Mouse (Mus musculus) thymus, adult 2 months (tissue): Measurements from ENCODE around the gene Fam189b. TPM values are rescaled to one million over a fixed set of nuclear protein-coding genes. Genes with fewer than 3 reads are reported as not detected.
A peak's percentile ranks its signal among the peaks of the same experiment; 100 is the strongest.
"Not testable (repeated sequence)": the region's sequence is repeated elsewhere in the genome, so short reads cannot be mapped to it uniquely, and the experiment has no call there.

ENCODE experiments used
- DNase-seq: peaks from one replicate; pipeline ENCODE4 v3.0.0; 2021
- H3K27ac ChIP-seq: fragments of 200-500 bp; 2 replicates; pipeline ENCODE4 v1.5.1; 2012; ENCODE audit warnings: low read length, control low read depth; ENCODE audit not compliant: control insufficient read depth, insufficient read depth
- H3K27me3 ChIP-seq: fragments of 200-500 bp; 2 replicates; pipeline ENCODE4 v1.6.1; 2012; ENCODE audit warnings: mild to moderate bottlenecking, low read length, moderate library complexity, mixed read lengths; ENCODE audit not compliant: control insufficient read depth, insufficient read depth
- H3K36me3 ChIP-seq: fragments of 200-500 bp; 2 replicates; pipeline ENCODE4 v1.6.1; 2012; ENCODE audit warnings: mild to moderate bottlenecking, low read length, moderate library complexity; ENCODE audit not compliant: control insufficient read depth, insufficient read depth
- H3K4me1 ChIP-seq: fragments of 200-500 bp; replicated peaks from 2 replicates; pipeline ENCODE4 v1.6.1; 2012; ENCODE audit warnings: low read length; ENCODE audit not compliant: control insufficient read depth, insufficient read depth
- H3K4me3 ChIP-seq: fragments of 200-500 bp; 2 replicates; pipeline ENCODE4 v1.5.1; 2012; ENCODE audit warnings: mild to moderate bottlenecking, low read length, control low read depth, moderate library complexity; ENCODE audit not compliant: control insufficient read depth, insufficient read depth
- CTCF ChIP-seq: fragments of 200-500 bp; IDR thresholded peaks from 2 replicates; pipeline ENCODE4 v1.5.1; 2012; ENCODE audit warnings: mild to moderate bottlenecking, control low read depth, low read length, moderate library complexity, borderline replicate concordance; ENCODE audit not compliant: control insufficient read depth, poor library complexity, insufficient read depth; ENCODE audit errors: extremely low read depth
- POLR2A ChIP-seq: fragments of 200-500 bp; IDR thresholded peaks from 2 replicates; pipeline ENCODE4 v1.6.1; 2012; ENCODE audit warnings: mild to moderate bottlenecking, low read length, control low read depth, moderate library complexity; ENCODE audit not compliant: control insufficient read depth, poor library complexity, insufficient read depth; ENCODE audit errors: extremely low read depth
- WGBS: fragments of 180-500 bp; shearing (Covaris S2); methylation state at CpG from one replicate; pipeline ENCODE4 v1.1.7; 2018; 5-methylcytosine and 5-hydroxymethylcytosine counted together
- polyA plus RNA-seq: library from polyadenylated mRNA; depleted of rRNA; stranded (reverse); fragments of >200 nt; gene quantifications from 2 replicates; pipeline ENCODE4 v1.2.3, GENCODE M21; 2012

The Fam189b gene
- polyA plus RNA-seq, 1 experiment: 250 TPM

DNA sequence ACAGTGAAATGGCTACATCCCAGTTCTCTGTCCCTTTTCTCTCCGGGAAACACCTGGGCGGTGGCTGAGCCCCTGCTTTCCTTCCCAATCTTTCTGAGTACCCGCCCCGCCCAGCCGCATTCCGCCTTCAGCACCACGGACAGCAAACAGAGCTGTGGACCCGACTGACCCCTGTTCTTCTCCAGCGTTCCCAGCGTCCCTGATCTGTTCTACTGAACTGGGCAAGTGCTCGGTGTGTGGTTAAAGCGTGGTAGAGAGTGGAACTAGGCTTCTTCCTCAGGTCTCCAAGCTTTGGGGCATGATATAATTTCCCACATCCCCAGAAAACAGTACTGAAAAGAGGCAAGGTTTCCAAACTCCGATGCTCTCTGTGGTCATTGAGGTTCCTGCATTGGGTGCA lies 23.7 kb upstream of the Fam189b start:
- DNase-seq: peak; percentile 43

DNA sequence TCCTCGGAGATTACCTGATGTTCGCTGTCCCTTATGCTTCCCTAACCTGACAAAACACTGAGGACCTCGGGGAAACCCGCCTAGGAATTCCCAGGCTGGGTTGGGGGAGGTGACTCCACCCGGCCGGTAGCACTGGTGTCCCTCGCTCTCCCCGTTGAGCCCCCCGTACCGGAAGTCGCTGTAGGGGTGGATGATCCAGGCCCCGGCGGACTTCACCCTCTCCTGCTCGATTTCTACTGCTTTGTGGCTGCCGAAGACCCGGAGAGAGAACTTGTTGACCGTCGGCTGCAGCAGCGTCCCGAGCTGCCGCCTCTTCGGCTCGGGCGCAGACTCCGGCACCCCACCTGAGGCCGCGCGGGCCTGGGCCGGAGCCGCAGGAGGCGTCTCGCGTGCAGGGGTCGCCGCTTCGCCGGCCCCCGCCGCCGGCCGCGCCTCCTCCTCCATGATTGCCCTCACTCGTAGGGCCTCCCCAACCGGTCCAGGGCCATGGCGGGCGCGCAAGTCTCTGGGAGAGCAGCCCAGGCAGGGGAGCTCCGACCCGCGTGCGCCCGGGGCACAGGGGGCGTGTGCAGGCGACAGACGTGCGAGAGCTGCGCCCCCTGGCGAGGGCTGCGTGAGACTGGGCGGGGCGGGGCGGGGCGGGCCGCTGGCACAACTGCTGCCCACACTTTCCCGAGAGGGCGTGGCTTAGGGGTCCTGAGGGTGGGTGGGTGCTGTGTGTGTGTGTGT lies 23.2 kb upstream of the Fam189b start, which contains the start of gene Hcn3:
Hcn3 (minus strand) TSS at position 581 of the 729 bp plus-strand sequence.
- H3K27ac ChIP-seq: no peak within 1 kb of the TSS
- no peak for TF ChIP-seq POLR2A
- TF ChIP-seq CTCF: peak; percentile 86; the same call in 1 of the 2 replicates
- H3K4me1 ChIP-seq: peaks cover 20% of the 10 kb centered on the region
- peak; percentile 82 for DNase-seq
- H3K27me3 ChIP-seq: no peaks in the 10 kb centered on the region; the same call in 1 of the 2 replicates
- peak within 1 kb of the TSS; percentile 54 for H3K4me3 ChIP-seq
- under 1% methylated on average over 65 of the region's 66 CpGs for WGBS
- H3K36me3 ChIP-seq: no peaks in the 10 kb centered on the region

More for the DNA sequence above, 23.7 kb upstream of the Fam189b start:
- H3K36me3 ChIP-seq: no peaks in the 10 kb centered on the region
- no peak overlapping the region for H3K27ac ChIP-seq
- H3K4me3 ChIP-seq: peak overlapping the region; percentile 54
- peaks cover 20% of the 10 kb centered on the region for H3K4me1 ChIP-seq
- H3K27me3 ChIP-seq: no peaks in the 10 kb centered on the region; the same call in 1 of the 2 replicates
- no peak for TF ChIP-seq POLR2A
- WGBS: 4% methylated on average over 13 of the region's 13 CpGs

DNA sequence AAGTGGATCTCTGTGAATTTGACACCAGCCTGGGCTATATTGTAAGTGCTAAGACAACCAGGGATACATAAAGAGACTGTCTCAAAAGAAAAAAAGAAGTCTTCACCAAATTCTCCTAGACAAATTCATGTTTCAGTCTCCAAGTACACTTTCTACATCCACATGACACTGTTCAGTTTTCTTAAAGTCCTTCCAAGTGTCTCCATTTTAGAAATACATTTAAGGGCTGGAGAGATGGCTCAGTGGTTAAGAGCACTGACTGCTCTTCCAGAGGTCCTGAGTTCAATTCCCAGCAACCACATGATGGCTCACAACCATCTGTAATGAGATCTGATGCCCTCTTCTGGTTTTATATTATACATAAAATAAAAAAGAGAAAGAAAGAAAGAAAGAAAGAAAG lies 21.7 kb upstream of the Fam189b start:
- peaks cover 22% of the 10 kb centered on the region for H3K4me1 ChIP-seq
- not testable (repeated sequence) for H3K4me3 ChIP-seq, H3K27me3 ChIP-seq, H3K27ac ChIP-seq, DNase-seq, H3K36me3 ChIP-seq

DNA sequence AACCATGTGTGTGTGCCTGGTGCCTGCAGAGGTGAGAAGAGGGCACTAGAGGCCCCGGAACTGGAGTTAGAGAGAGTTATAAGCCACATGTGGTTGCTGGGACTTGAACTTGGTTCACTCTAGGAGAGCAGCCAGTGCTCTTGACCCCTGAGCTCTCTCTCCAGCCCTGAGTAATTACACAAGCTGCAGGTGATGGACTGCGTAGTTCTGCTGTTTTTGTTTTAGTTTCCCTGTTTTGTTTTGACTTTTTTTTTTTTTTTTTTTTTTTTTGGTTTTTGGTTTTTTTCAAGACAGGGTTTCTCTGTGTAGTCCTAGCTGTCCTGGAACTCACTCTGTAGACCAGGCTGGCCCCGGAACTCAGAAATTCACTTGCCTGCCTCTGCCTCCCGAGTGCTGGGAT lies 21.2 kb upstream of the Fam189b start:
- Histone ChIP-seq H3K4me3 (no peak overlapping the region), H3K36me3 (no peaks in the 10 kb centered on the region), H3K27ac (no peak overlapping the region), H3K4me1 (peaks cover 22% of the 10 kb centered on the region), H3K27me3 (no peaks in the 10 kb centered on the region; the same call in 1 of the 2 replicates)
- TF ChIP-seq POLR2A: no peak
- TF ChIP-seq CTCF: no peak
- DNase-seq: no peak
- WGBS: 96% methylated on average over 4 of the region's 4 CpGs

DNA sequence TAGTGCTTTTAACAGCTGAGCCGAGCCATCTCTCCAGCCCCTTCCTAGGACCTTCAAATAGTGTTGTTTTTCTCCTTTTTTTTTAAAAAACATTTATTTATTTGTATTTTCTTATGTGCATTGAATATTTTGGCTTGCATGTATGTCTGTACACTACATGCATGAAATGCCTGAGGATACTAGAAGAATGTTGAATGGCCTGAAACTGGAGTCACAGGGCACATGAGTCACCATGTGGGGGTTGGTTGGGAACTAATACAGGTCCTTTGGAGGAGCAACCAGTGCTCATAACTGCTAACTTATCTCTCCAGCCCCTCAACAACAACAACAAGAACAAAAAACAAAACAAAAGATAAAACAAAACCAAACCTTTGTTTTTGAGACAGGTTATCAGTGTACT lies 19.8 kb upstream of the Fam189b start:
- H3K36me3 ChIP-seq: peaks cover 9% of the 10 kb centered on the region; the same call in 1 of the 2 replicates
- DNase-seq: no peak
- TF ChIP-seq CTCF: no peak
- no peak for TF ChIP-seq POLR2A
- no peak overlapping the region for H3K27ac ChIP-seq
- WGBS: 95% methylated on average over 1 of the region's 1 CpGs
- H3K4me1 ChIP-seq: peaks cover 22% of the 10 kb centered on the region
- no peak overlapping the region for H3K4me3 ChIP-seq
- no peaks in the 10 kb centered on the region; the same call in 1 of the 2 replicates for H3K27me3 ChIP-seq

DNA sequence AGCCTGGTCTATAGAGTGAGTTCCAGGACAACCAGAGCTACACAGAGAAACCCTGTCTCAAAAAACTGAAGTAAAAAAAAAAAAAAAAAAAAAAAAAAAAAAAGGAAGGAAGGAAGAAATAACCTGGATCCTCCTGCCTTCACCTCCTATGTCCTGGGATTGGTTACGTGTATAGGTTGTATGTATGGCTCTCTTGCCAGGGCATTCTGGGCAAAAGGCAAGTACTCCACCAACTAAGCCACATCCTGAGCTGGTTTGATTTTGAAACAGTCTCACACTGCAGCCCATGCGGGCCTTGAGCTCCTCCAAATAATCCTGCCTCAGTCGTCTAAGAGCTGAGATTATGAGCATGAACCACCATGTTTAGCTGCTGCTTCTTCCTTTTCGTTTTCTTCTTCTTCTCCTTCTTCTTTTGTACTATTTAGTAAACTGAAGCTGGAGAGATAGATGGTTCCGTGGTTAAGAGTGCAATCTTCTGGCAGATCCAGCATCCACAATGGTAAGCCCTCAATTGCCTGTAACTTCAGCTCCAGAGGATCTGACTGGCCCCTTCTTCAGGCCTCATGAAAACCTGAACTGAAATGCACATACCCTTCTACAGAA lies 19.2 kb upstream of the Fam189b start:
- H3K4me1 ChIP-seq: peaks cover 20% of the 10 kb centered on the region
- 21% methylated on average over 5 of the region's 5 CpGs for WGBS
- H3K36me3 ChIP-seq: peaks cover 15% of the 10 kb centered on the region
- TF ChIP-seq POLR2A (no peak), CTCF (no peak)
- no peak for DNase-seq
- no peak overlapping the region for H3K4me3 ChIP-seq
- no peaks in the 10 kb centered on the region; the same call in 1 of the 2 replicates for H3K27me3 ChIP-seq
- H3K27ac ChIP-seq: peak overlapping the region; percentile 50
